Mouse (Mus musculus): ENCODE results near the gene Vps13a.
A peak's percentile ranks its signal among the peaks of the same experiment; 100 is the strongest.

DNA sequence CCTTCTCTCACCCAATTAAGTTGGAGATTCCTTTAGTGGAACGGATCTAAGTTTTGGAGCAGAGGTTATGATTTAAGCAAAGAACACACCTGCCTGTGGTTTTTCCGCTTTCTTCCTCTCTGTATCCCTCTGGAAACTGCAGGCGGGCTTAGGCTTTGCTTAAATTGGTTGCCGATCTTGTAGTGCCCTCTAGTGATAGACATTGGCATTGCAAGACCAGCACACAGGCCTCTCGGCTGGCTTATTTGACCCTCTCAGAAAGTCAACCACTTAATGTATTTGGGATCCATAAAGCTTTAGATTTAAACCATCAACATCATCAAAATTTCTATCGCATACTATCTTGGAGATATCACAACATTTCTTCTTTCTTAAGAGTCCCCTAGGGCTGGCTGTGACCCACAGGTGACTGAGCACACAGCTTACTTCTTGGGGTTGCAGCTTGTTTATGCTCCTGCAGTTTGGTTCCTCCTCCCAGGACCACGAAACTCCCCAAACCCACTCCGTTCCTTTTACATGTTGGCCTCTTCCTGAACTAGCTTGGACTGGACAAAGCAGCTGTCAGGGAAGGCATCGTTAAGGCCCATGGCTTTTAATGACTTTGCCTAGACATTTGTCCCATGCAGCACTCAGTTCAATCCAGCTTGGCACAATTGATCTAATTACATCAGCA lies 181.3 kb downstream of the Vps13a start:
- TF ChIP-seq CTCF (IDR thresholded peaks at IDR 0.05; ENCODE audit: insufficient read depth, low read length) (peak; percentile 84), POLR2A (IDR thresholded peaks at IDR 0.05; ENCODE audit: borderline replicate concordance, extremely low read depth, low read depth, low read length) (no peak)
